8 mouse cellular contexts compared by ENCODE assay signal in genomic region chr2:75792377-75793203, GRCm38 (mm10). TPM values are rescaled to one million over a fixed set of nuclear protein-coding genes. Genes with fewer than 3 reads are reported as not detected.
DNase-seq lines count a peak whose midpoint lies in the region; ATAC-seq and TF ChIP-seq lines count a peak whose summit lies in the region.

No protein-coding gene starts in this region.

- no peaks in the 10 kb centered on the region for H3K27me3 ChIP-seq in liver, adult 2 months (ENCODE audit: control insufficient read depth, insufficient read depth, low read length)
- no peaks in the 10 kb centered on the region for H3K27me3 ChIP-seq in spleen, adult 2 months (ENCODE audit: control insufficient read depth, insufficient read depth, low read length)
- H3K27me3 ChIP-seq in hindbrain, embryonic 14.5 days (ENCODE audit: control insufficient read depth, insufficient read depth, low read length), result no peaks in the 10 kb centered on the region

- H3K36me3 ChIP-seq in liver, adult 2 months (ENCODE audit: control insufficient read depth, insufficient read depth, low read length), result no peaks in the 10 kb centered on the region
- no peaks in the 10 kb centered on the region for H3K36me3 ChIP-seq in spleen, adult 2 months (ENCODE audit: control insufficient read depth, insufficient read depth, low read length)
- H3K36me3 ChIP-seq in hindbrain, embryonic 14.5 days (replicated peaks; ENCODE audit: control insufficient read depth, insufficient read depth), result no peaks in the 10 kb centered on the region

- H3K79me2 ChIP-seq in liver, adult 2 months (ENCODE audit: control insufficient read depth, insufficient read depth, low read length), result no peaks in the 10 kb centered on the region

- 47% methylated on average over 12 of the region's 12 CpGs for WGBS in liver, adult 2 months
- WGBS in spleen, adult 2 months, result 12% methylated on average over 12 of the region's 12 CpGs
- 70% methylated on average over 12 of the region's 12 CpGs for WGBS in hindbrain, embryonic 14.5 days

- no peak overlapping the region for H3K4me2 ChIP-seq in hindbrain, embryonic 14.5 days (replicated peaks)

- no peak for TF ChIP-seq POLR2A in liver, adult 2 months (IDR thresholded peaks at IDR 0.05; ENCODE audit: extremely low read depth, insufficient read depth, low read length)
- no peak for TF ChIP-seq POLR2A in spleen, adult 2 months (IDR thresholded peaks at IDR 0.05; ENCODE audit: low read depth, low read length)

- no peaks in the 10 kb centered on the region for H3K4me1 ChIP-seq in liver, adult 2 months (ENCODE audit: control insufficient read depth, insufficient read depth, low read length)
- peaks cover 7% of the 10 kb centered on the region; the same call in 1 of the 2 replicates for H3K4me1 ChIP-seq in spleen, adult 2 months (ENCODE audit: control insufficient read depth, insufficient read depth, insufficient read length)
- H3K4me1 ChIP-seq in hindbrain, embryonic 14.5 days (replicated peaks; ENCODE audit: control insufficient read depth, insufficient read depth, low read length), result no peaks in the 10 kb centered on the region

- H3K9me3 ChIP-seq in hindbrain, embryonic 14.5 days (ENCODE audit: control insufficient read depth, low read length), result no peaks in the 10 kb centered on the region

- no peak overlapping the region for H3K27ac ChIP-seq in liver, adult 2 months (replicated peaks; ENCODE audit: insufficient read depth, low read depth, low read length)
- H3K27ac ChIP-seq in spleen, adult 2 months (ENCODE audit: insufficient read depth, low read length), result no peak overlapping the region
- H3K27ac ChIP-seq in hindbrain, embryonic 14.5 days, result no peak overlapping the region

- DNase-seq in 416B (ENCODE audit: low read depth), result peak; percentile 98
- DNase-seq in CD4-positive, CD25-positive, alpha-beta regulatory T cell, adult 2 months (ENCODE audit: low read depth, low spot score), result peak; percentile 70
- peak; percentile 55 for DNase-seq in liver, adult 2 months (ENCODE audit: extremely low read depth, low read depth, low spot score)
- peak; percentile 49 to 50 for DNase-seq in spleen, adult 2 months (ENCODE audit: low read depth in 1 of 2, low spot score in 2 of 2)
- DNase-seq in urinary bladder, adult 18-20 months (ENCODE audit: low spot score in 2 of 2), result no peak
- no peak for DNase-seq in hindbrain, embryonic 14.5 days (ENCODE audit: low spot score)
- DNase-seq in cerebellum, postnatal 4 days (ENCODE audit: low spot score in 2 of 2), result no peak

- TF ChIP-seq CTCF in liver, adult 2 months (IDR thresholded peaks at IDR 0.05; ENCODE audit: low read depth, low read length), result no peak
- no peak for TF ChIP-seq CTCF in spleen, adult 2 months (IDR thresholded peaks at IDR 0.05; ENCODE audit: extremely low read depth, insufficient read depth, insufficient read length, insufficient replicate concordance)

- H3K9ac ChIP-seq in liver, adult 2 months (ENCODE audit: low read depth, low read length), result no peak overlapping the region
- H3K9ac ChIP-seq in hindbrain, embryonic 14.5 days, result no peak overlapping the region

- ATAC-seq in granulocyte monocyte progenitor cell, adult 5-6 weeks (replicated peaks; ENCODE audit: poor library complexity, severe bottlenecking), result peak; percentile 86
- ATAC-seq in hindbrain, embryonic 14.5 days (ENCODE audit: low FRiP score), result no peak

- H3K4me3 ChIP-seq in liver, adult 2 months (ENCODE audit: insufficient read depth, low read depth, low read length), result no peak overlapping the region
- H3K4me3 ChIP-seq in spleen, adult 2 months (ENCODE audit: extremely low read depth, insufficient read depth, insufficient read length), result 0 out of 2 replicates have a peak overlapping the region, but pooled peaks have one; percentile 7
- no peak overlapping the region for H3K4me3 ChIP-seq in hindbrain, embryonic 14.5 days (replicated peaks; ENCODE audit: low read length)

RNA-seq across cellular contexts. Expression of gene Agps, which starts 39.4 kb away (rescaled TPM):
- total RNA-seq in granulocyte monocyte progenitor cell, adult 5-6 weeks (2014; fragmentation: Nextera tagmentation), result 164 and 183 TPM in 2 replicates
- 224 and 232 TPM in 2 replicates for total RNA-seq in granulocyte monocyte progenitor cell, adult 5-6 weeks (2017)
- 10.6 and 10.9 TPM in 2 replicates for total RNA-seq in liver, adult 2 months (2014; rRNA removed)
- polyA plus RNA-seq in liver, adult 2 months (2012; rRNA removed), result 1.3 and 1.6 TPM in 2 replicates
- 3.5 and 5.1 TPM in 2 replicates for polyA plus RNA-seq in spleen, adult 2 months (2012; rRNA removed)
- polyA plus RNA-seq in hindbrain, embryonic 14.5 days (2014; fragmentation: Nextera tagmentation; extraction: Ambion mirVana), result 41.5 and 44.4 TPM in 2 replicates

Comparison
In these comparisons a context has a peak if more than half of its experiments do, and no peak if none do; other contexts are left out.
1. DNase-seq: peak in 416B (single experiment), CD4-positive, CD25-positive, alpha-beta regulatory T cell, adult 2 months (single experiment), liver, adult 2 months (single experiment) and spleen, adult 2 months (2 of 2); none in urinary bladder, adult 18-20 months (0 of 2), hindbrain, embryonic 14.5 days (single experiment) and cerebellum, postnatal 4 days (0 of 2).